Mouse (Mus musculus) gastrocnemius, adult 18-20 months (tissue): ENCODE results near the gene Ccno. TPM values are rescaled to one million over a fixed set of nuclear protein-coding genes. Genes with fewer than 3 reads are reported as not detected.
A peak's percentile ranks its signal among the peaks of the same experiment; 100 is the strongest.
"Not testable (repeated sequence)": the region's sequence is repeated elsewhere in the genome, so short reads cannot be mapped to it uniquely, and the experiment has no call there.

ENCODE experiments used
- DNase-seq: peaks from one replicate; pipeline ENCODE4 v3.0.0; 2021; ENCODE audit warnings: low spot score
- microRNA-seq: library from miRNA; unstranded; fragments of <30 nt; microRNA quantifications from one replicate; pipeline ENCODE4 v1.2.0, GENCODE M21; 2021
- total RNA-seq, 2 experiments: library from RNA; stranded (reverse); gene quantifications; 2 replicates each; pipeline ENCODE4 v1.2.3; 2021

The Ccno gene
- total RNA-seq, 2 experiments from 2014 or later, result not detected

DNA sequence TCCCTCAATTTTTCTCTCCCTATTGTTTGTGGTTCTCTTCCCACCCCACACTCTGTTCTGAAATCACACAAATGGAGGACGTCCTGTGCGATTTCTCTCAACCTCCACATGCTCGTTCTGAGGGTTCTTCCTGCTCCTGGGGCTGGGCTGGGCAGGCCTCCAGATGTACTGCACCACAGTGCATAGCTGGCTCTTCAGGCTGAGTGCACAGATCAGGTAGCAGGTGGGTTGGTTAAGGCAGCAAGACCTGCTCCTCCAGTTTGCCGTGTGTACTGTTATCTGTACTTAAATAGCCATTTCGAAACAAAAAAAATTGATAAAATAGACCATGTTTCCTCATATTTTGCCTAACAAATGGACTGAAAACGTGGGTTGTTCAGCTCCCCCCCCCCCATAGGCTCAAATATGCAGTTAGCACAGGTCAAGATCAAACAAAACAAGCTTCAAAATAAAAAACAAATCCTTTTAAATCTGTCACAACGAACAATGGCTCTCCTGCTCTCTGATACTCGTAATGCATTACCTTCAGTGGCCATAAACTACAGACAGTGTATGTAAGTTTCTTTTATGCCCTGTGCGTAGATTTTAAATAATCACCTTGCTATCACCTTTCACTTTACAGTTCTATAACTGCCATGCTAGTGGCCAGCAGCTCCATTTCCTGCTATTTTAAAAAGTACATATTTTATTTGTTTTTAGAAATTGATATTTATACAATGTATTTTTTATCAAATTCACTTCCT, 13.1 kb downstream of the Ccno start:
- no peak for DNase-seq

DNA sequence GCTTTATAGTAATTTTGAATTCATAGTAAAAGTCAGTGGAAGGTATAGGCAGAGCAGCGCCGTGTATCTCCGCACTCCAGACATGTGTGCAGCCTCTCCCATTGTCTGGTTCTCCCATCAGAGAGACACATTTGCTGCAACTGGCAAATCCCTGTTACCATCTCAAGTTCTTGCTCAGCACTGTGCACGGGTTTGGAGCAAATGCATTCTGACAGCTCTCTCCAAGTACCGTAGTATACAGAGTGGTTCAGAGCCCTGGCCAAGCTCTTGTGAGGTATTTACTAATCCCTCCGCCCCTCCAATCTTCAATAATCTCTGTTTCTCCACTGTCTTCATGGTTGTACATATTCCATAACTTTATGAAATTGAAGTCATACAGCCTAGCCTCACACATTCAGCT, 25.1 kb downstream of the Ccno start:
- no peak for DNase-seq

DNA sequence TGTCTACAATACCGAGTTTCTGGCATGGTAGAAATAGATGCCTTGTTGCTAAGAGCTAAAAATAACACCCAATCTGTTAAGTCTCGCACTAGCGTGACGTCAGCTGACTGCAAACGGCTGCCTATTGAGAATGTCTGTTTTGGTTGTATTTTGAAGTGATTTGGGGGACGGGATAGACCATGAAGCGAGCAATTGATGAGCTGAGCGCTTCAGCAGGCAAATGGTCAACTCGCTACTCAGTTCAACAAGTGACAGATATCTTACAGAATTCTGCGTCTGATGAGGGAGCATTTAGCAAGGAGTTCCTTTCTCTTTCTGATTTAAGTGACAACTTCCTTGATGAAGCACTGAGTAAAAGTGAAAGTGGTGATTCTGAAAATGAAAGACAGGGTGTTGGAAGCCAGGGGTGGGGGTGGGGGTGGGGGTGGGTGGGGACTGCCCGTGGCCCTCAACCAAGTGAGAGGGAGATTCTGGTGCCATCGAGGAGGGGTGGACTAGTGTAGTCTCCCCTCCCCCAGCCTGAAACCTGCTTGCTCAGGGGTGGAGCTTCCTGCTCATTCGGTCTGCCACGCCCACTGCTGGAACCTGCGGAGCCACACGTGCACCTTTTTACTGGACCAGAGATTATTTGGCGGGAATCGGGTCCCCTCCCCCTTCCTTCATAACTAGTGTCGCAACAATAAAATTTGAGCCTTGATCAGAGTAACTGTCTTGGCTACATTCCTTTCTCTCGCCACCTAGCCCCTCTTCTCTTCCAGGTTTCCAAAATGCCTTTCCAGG, 25.8 kb downstream of the Ccno start:
- DNase-seq, result not testable (repeated sequence)

DNA sequence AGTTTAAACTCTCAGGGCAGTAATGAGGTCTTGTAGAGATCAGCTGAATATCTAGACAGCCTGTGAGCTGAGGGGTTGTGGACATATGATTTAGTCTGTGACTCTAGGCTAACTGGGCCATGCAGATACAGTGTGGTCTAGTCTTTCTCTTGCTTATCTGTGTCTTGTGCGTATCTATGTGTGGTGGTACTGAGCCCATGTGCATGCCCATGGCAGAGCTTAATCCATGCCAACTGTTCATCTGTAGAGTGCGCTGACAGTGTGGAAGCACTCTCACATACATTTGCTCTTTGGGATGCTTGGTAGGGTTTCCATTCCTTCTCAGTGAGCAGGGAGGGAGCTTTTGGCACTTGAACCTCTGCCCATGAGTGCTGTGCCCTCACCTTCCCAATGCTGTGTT, 33.9 kb downstream of the Ccno start:
- DNase-seq, result no peak

DNA sequence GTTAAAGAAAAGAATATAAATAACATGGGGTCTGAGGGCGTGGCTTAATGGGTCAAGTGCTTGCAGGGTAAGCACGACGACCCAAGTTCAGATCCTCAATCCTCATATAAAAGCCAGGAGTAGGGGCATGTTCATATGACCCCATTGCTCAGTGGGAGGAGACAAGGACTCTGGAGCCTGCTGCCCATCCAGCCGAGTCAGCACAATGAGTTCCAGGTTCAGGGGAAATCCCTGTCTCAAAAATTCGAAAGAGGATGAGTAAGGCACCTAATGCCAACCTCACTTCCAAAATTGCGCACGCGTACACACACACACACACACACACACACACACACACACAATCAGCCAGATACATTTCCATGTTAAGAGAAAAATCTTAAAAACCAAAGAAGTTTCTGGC, 34.9 kb downstream of the Ccno start:
- no peak for DNase-seq

DNA sequence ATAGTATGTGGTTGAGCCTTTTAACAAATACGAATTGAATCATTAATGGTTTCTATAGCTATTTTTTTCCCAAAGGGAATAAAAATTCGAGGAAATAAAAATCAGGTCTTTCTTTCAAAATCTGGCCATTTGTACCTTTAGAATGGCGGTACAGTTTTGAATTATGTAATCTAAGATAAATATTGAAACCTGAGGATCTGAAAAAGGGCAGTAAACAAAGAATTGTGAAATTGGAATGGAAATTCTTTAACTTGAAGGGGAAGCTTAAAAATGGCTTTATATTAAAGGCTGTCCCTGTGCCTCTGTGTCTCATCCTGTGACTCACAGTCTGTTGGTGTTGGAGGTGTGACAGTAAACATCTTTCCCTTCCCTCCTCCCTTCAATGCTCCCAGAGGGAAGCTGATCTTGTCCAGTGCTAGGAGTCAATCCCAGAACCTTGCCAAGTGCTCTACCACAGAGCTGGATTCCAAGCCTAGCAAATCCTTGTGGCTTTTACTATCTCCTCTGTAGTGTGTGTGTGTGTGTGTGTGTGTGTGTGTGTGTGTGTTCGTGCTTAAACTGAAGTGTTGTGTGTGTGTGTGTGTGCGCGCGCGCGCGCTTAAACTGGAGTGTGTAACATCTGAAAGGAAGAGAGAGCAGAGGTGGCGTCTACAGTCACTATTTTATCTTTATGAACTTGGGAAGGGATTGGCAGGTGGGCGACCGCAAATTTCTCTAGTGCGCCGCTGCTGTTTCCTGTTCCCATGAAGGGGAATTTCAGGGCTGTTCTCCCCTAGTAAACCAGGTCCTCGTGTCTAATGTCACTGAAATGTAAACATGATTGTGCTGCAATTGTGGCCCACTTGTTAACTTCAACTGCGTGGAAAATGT, 35.9 kb downstream of the Ccno start:
- DNase-seq, result no peak

DNA sequence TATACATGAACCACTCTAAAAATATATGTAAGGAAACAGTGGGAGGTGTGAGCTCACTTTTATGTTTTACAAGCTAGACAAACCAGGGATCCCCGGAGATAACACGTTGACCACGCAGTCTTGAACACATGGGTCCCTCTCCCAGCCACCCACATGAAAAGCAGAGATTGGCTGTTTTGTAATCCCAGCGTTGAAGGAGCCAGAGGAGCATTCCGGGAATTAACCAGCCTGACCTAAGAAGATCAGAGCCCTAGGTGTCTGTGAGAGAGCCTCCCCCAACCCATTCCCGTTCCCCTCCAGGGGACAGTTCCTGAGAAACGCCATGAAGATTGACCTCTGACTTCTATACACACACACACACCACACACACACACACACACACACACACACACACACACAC, 43.7 kb downstream of the Ccno start:
- no peak for DNase-seq

DNA sequence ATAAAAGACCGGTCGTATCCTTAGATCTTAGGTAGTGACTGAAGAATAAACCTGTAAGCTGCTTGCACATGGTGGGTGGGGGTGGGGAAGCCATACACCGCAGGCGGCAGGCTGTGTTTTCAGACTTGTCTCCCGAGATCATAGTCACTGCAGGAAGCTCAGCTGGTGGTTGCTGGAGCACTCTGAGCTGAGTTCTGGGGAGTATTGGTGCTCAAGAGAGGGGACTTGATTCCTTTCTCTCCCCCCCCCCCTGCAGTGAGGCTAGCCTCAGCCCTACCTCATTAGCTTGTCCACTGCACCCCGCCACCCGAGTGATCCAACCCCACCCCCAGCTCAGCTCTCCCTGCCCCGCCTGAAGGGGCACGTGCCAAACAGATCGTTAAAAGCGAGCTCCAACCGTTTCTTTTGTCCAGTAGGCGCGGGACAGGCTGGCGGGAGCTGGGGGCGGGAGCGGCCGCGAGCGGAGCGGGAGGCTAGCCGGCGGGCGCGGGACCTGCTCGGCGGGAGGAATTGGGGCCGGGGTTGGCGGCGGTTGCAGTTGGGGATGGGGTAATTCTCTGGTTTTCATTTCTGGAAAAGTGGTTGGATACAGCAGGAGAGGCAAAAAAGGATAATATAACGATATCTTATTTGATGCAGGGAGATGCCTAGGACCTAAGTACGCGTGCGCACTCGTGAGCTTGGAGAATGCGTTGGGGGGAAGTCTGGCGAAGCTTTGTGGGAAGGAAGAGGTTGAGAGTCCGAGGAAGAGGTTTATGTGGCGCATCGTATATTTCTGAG, 44.4 kb downstream of the Ccno start:
- DNase-seq, result no peak

DNA sequence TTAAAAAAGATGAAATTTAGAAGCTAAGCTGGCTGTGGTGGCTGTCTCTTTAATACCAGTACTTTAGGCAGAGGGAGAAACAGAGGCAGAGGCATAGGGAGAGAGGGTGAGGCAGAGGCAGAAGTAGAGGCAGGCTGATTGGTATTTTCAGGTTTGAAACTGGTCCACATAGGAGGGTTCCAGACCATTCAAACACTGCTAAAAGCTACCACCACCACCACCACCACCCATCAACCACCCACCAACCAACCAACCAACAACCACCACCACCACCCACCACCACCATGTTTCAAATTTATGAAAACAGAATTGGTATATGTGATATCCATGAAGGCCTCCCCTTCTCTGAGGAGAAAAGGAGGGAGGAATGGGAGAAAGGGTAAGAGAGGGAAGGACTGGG, 45.2 kb downstream of the Ccno start:
- no peak for DNase-seq

DNA sequence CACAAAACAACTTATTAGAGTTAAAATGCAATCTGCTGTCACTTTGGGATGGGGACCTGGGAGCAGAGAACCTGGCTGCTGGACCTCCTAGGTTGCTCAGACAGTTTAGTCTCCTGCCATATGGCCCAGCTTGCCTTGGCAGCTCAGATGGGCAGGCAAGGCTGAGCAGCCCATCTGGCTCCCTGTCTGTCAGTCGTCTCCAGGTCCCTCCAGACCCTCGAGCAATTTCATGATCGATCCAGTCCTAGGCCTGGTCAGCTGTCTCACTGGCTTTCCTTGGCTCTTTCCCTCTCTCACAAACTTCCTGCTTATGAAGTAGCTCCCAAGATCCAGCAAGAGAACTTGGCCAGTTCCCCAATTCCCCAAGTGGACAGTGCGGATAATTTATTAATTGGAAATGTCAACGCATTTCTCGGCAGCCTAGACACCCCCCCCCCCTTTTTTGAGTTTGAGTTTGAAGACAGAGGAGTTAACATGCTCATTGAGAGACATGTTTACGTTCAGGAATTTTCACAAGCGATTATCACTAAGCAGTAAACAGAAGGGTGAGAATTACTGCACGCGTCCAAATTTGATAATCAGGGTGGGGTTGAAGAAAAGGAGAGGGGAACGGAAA, 46.8 kb downstream of the Ccno start:
- no peak for DNase-seq

DNA sequence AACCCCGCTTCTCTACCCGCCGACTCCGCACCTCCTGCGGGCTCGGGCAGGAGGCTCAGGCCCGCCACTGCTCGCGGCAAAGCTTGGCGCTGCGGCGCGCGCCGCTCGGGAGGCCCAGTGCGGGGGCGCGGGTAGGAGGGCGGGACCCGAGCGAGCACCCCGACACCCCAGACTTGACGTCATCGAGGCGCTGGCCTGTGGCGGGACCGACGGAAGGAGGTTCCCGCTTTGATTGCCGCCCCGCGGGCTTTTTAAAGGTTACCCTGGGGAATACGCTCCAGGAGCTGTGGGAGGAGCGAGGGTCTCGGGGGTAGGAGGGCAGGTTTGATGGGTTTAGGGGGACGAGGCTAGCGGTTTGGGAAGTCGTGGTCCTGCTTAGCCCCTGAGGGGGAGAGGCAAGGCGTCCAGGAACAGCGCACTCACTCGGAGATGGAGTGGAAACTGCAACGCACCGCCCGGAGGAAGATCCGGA, 47.4 kb downstream of the Ccno start, which contains the start of gene Cdc20b:
Gene Cdc20b (plus strand): TSS at position 162 of the 472 bp plus-strand sequence.
- DNase-seq, result peak; percentile 22

DNA sequence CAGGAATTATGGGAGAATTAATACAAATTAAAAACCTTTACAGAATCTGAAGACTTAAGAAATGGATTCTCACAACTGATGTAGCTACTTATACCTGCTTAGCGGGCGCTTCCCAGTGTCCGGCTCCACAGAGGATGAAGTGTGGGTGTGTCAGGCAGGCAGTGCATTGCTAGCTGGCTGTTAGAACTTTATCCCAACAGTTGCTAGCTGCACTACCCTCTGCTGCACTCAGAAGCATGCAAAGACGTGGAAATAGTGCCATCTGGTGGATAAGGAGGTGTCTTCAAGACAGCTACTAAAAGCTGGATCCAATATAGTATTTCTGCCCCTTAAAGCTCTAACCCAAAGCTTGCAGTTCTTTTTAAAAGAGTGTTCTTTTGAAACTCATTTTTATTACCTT, 48.2 kb downstream of the Ccno start:
- DNase-seq, result peak; percentile 84

Small RNA genes lying within 50 kb of the gene (microRNA-seq; reads per million reads assigned to microRNA genes)
- gene Mir449a (3.1 reads per million), gene Mir449b (not detected), gene Mir449c (not detected)

Other genes with a start within 250 kb of the Ccno start
- 10 to 100 TPM; 34.2 to 53.9 TPM for gene Plpp1, start 187.0 kb upstream of the Ccno start, total RNA-seq
- 10 to 100 TPM; 28.4 to 30.8 TPM for gene Mtrex, start 60.4 kb upstream of the Ccno start, total RNA-seq
- gene Dhx29, start 60.3 kb upstream of the Ccno start, total RNA-seq, result 10 to 100 TPM; 15.4 to 15.8 TPM
- gene Mcidas, start 6.0 kb downstream of the Ccno start, total RNA-seq, result not detected
- not detected for gene Cdc20b, start 47.3 kb downstream of the Ccno start, total RNA-seq
- gene Gpx8, start 58.6 kb downstream of the Ccno start, total RNA-seq, result 1 to 10 TPM; 4.2 to 4.9 TPM
- not detected for gene Gzma, start 113.2 kb downstream of the Ccno start, total RNA-seq
- under 1 TPM; 0.11 to 0.40 TPM for gene Esm1, start 221.9 kb downstream of the Ccno start, total RNA-seq
- gene Gzmk, start 238.1 kb downstream of the Ccno start, total RNA-seq, result not detected